Mouse (Mus musculus): Measurements from ENCODE around the gene Arl3.

- TF ChIP-seq CTCF (IDR thresholded peaks at IDR 0.05; ENCODE audit: low read depth, low read length): no peak
- TF ChIP-seq GATA1 (IDR thresholded peaks at IDR 0.05; ENCODE audit: borderline replicate concordance, low read length): no peak
- TF ChIP-seq TAL1 (conservative IDR thresholded peaks at IDR 0.05; ENCODE audit: low read depth, low read length): no peak
These were observed 48.2 kb downstream of the Arl3 start for GRCm38 (mm10) chr19:46524601-46525321.
